Mouse (Mus musculus): ENCODE data around the gene Serpini1. TPM values are rescaled to one million over a fixed set of nuclear protein-coding genes. Genes with fewer than 3 reads are reported as not detected.
"Not testable (repeated sequence)": the region's sequence is repeated elsewhere in the genome, so short reads cannot be mapped to it uniquely, and the experiment has no call there.

Serpini1 gene
- polyA plus RNA-seq, 1 experiment from 2014 or later: 5.3 TPM

- Histone ChIP-seq H3K9ac (no peak overlapping the region), H3K27me3 (no peaks in the 10 kb centered on the region), H3K27ac (no peak overlapping the region), H3K4me1 (no peaks in the 10 kb centered on the region), H3K4me2 (no peak overlapping the region), H3K36me3 (no peaks in the 10 kb centered on the region), H3K9me3 (no peaks in the 10 kb centered on the region), H3K4me3 (no peak overlapping the region)
- 76% methylated on average over 1 of the region's 1 CpGs for WGBS
- no peak for ATAC-seq (ENCODE audit: insufficient number of reproducible peaks, low FRiP score, low TSS enrichment, low read depth)
These were observed 82.2 kb downstream of the Serpini1 start for GRCm38 (mm10) chr3:75639546-75639945.

- H3K9me3 ChIP-seq: no peaks in the 10 kb centered on the region
- no peak overlapping the region for H3K27ac ChIP-seq
- no peak overlapping the region for H3K4me2 ChIP-seq
- no peaks in the 10 kb centered on the region for H3K36me3 ChIP-seq
- no peak overlapping the region for H3K9ac ChIP-seq
- no peak for ATAC-seq (ENCODE audit: insufficient number of reproducible peaks, low FRiP score, low TSS enrichment, low read depth)
- H3K27me3 ChIP-seq: no peaks in the 10 kb centered on the region
- H3K4me3 ChIP-seq: no peak overlapping the region
- no peaks in the 10 kb centered on the region for H3K4me1 ChIP-seq
These were observed 90.2 kb downstream of the Serpini1 start for GRCm38 (mm10) chr3:75647542-75647941.

GRCm38 (mm10) chr3:75648226-75648625, 90.9 kb downstream of the Serpini1 start:
- no peak overlapping the region for H3K4me3 ChIP-seq
- no peak overlapping the region for H3K27ac ChIP-seq
- no peak for ATAC-seq (ENCODE audit: insufficient number of reproducible peaks, low FRiP score, low TSS enrichment, low read depth)
- no peaks in the 10 kb centered on the region for H3K9me3 ChIP-seq
- H3K4me2 ChIP-seq: no peak overlapping the region
- no peaks in the 10 kb centered on the region for H3K4me1 ChIP-seq
- no peaks in the 10 kb centered on the region for H3K36me3 ChIP-seq
- 91% methylated on average over 1 of the region's 1 CpGs for WGBS
- no peaks in the 10 kb centered on the region for H3K27me3 ChIP-seq
- H3K9ac ChIP-seq: no peak overlapping the region

- not testable (repeated sequence) for H3K4me2 ChIP-seq; H3K27me3 ChIP-seq; ATAC-seq (ENCODE audit: insufficient number of reproducible peaks, low FRiP score, low TSS enrichment, low read depth); H3K9me3 ChIP-seq; H3K36me3 ChIP-seq; H3K27ac ChIP-seq; H3K9ac ChIP-seq; H3K4me3 ChIP-seq; H3K4me1 ChIP-seq
- 64% methylated on average over 4 of the region's 4 CpGs for WGBS
These were observed 93.2 kb downstream of the Serpini1 start for GRCm38 (mm10) chr3:75650416-75651154.

- H3K4me2 ChIP-seq: no peak overlapping the region
- H3K9me3 ChIP-seq: no peaks in the 10 kb centered on the region
- ATAC-seq (ENCODE audit: insufficient number of reproducible peaks, low FRiP score, low TSS enrichment, low read depth): no peak
- H3K36me3 ChIP-seq: no peaks in the 10 kb centered on the region
- H3K9ac ChIP-seq: no peak overlapping the region
- no peak overlapping the region for H3K27ac ChIP-seq
- no peaks in the 10 kb centered on the region for H3K4me1 ChIP-seq
- no peaks in the 10 kb centered on the region for H3K27me3 ChIP-seq
- H3K4me3 ChIP-seq: no peak overlapping the region
- 73% methylated on average over 2 of the region's 2 CpGs for WGBS
These were observed 94.3 kb downstream of the Serpini1 start for GRCm38 (mm10) chr3:75651603-75652115.

- H3K4me1 ChIP-seq; H3K9ac ChIP-seq; H3K36me3 ChIP-seq; H3K27me3 ChIP-seq; H3K9me3 ChIP-seq; H3K4me2 ChIP-seq; H3K4me3 ChIP-seq; ATAC-seq (ENCODE audit: insufficient number of reproducible peaks, low FRiP score, low TSS enrichment, low read depth); H3K27ac ChIP-seq: not testable (repeated sequence)
- 45% methylated on average over 4 of the region's 4 CpGs for WGBS
These were observed 96.6 kb downstream of the Serpini1 start for GRCm38 (mm10) chr3:75653901-75654300.

GRCm38 (mm10) chr3:75655578-75656344, 98.4 kb downstream of the Serpini1 start:
- Histone ChIP-seq H3K4me1 (no peaks in the 10 kb centered on the region), H3K27me3 (no peaks in the 10 kb centered on the region), H3K4me3 (no peak overlapping the region), H3K36me3 (no peaks in the 10 kb centered on the region), H3K4me2 (no peak overlapping the region), H3K27ac (no peak overlapping the region), H3K9me3 (no peaks in the 10 kb centered on the region), H3K9ac (no peak overlapping the region)
- no peak for ATAC-seq (ENCODE audit: insufficient number of reproducible peaks, low FRiP score, low TSS enrichment, low read depth)
- 83% methylated on average over 6 of the region's 6 CpGs for WGBS

GRCm38 (mm10) chr3:75666962-75667361, 109.6 kb downstream of the Serpini1 start:
- Histone ChIP-seq H3K9me3 (no peaks in the 10 kb centered on the region), H3K9ac (no peak overlapping the region), H3K4me2 (no peak overlapping the region), H3K27me3 (no peaks in the 10 kb centered on the region), H3K4me3 (no peak overlapping the region), H3K36me3 (no peaks in the 10 kb centered on the region), H3K27ac (no peak overlapping the region), H3K4me1 (no peaks in the 10 kb centered on the region)
- WGBS: 57% methylated on average over 3 of the region's 3 CpGs
- ATAC-seq (ENCODE audit: insufficient number of reproducible peaks, low FRiP score, low TSS enrichment, low read depth): no peak

- Histone ChIP-seq H3K9me3 (no peaks in the 10 kb centered on the region), H3K27ac (no peak overlapping the region), H3K4me3 (no peak overlapping the region), H3K36me3 (no peaks in the 10 kb centered on the region), H3K27me3 (no peaks in the 10 kb centered on the region), H3K4me1 (no peaks in the 10 kb centered on the region), H3K9ac (no peak overlapping the region), H3K4me2 (no peak overlapping the region)
- ATAC-seq (ENCODE audit: insufficient number of reproducible peaks, low FRiP score, low TSS enrichment, low read depth): no peak
- 69% methylated on average over 1 of the region's 1 CpGs for WGBS
These were observed 113.1 kb downstream of the Serpini1 start for GRCm38 (mm10) chr3:75670425-75670824.

- Histone ChIP-seq H3K27me3 (no peaks in the 10 kb centered on the region), H3K4me2 (no peak overlapping the region), H3K36me3 (no peaks in the 10 kb centered on the region), H3K9ac (no peak overlapping the region), H3K4me3 (no peak overlapping the region), H3K9me3 (no peaks in the 10 kb centered on the region), H3K4me1 (no peaks in the 10 kb centered on the region), H3K27ac (no peak overlapping the region)
- no peak for ATAC-seq (ENCODE audit: insufficient number of reproducible peaks, low FRiP score, low TSS enrichment, low read depth)
These were observed 125.5 kb downstream of the Serpini1 start for GRCm38 (mm10) chr3:75682881-75683280.

GRCm38 (mm10) chr3:75686775-75687174, 129.4 kb downstream of the Serpini1 start:
- 72% methylated on average over 2 of the region's 2 CpGs for WGBS
- no peaks in the 10 kb centered on the region for H3K9me3 ChIP-seq

GRCm38 (mm10) chr3:75687187-75687825, 130.0 kb downstream of the Serpini1 start:
- WGBS: 77% methylated on average over 3 of the region's 3 CpGs
- Histone ChIP-seq H3K27ac (no peak overlapping the region), H3K9ac (no peak overlapping the region), H3K4me1 (no peaks in the 10 kb centered on the region), H3K27me3 (no peaks in the 10 kb centered on the region), H3K9me3 (no peaks in the 10 kb centered on the region), H3K4me2 (no peak overlapping the region), H3K36me3 (no peaks in the 10 kb centered on the region), H3K4me3 (no peak overlapping the region)
- no peak for ATAC-seq (ENCODE audit: insufficient number of reproducible peaks, low FRiP score, low TSS enrichment, low read depth)

More at GRCm38 (mm10) chr3:75686775-75687174, 129.4 kb downstream of the Serpini1 start:
- Histone ChIP-seq H3K27ac (no peak overlapping the region), H3K36me3 (no peaks in the 10 kb centered on the region), H3K9ac (no peak overlapping the region), H3K4me1 (no peaks in the 10 kb centered on the region), H3K4me3 (no peak overlapping the region), H3K27me3 (no peaks in the 10 kb centered on the region), H3K4me2 (no peak overlapping the region)
- no peak for ATAC-seq (ENCODE audit: insufficient number of reproducible peaks, low FRiP score, low TSS enrichment, low read depth)
